Mouse (Mus musculus): Measurements from ENCODE around the gene Rnase1. TPM values are rescaled to one million over a fixed set of nuclear protein-coding genes. Genes with fewer than 3 reads are reported as not detected.
"Not testable (repeated sequence)": the region's sequence is repeated elsewhere in the genome, so short reads cannot be mapped to it uniquely, and the experiment has no call there.

The Rnase1 gene
- polyA plus RNA-seq, 1 experiment, result not detected

DNA sequence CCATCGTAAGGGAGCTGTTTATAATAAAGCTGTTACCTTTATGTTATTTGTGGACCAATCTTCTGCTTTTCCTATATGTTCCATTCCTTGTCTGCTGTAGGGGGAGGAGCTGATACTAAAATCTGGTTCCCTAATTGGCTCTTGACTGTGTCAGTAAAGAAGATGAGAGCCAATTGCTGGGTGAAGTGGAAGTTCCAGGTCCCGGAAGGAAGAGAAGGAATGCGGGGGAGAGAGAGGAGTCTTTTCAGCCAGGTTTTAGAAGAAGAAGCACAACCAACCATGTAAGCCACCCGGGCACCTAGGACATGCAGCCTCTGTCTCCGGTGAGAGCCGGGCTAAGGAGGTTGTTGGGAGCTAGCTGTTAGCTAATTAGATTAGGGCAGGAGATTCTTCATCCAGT is 20.9 kb downstream of the Rnase1 start:
- H3K4me3 ChIP-seq (ENCODE audit: insufficient read depth, low read depth, low read length), result no peak overlapping the region
- H3K27ac ChIP-seq (replicated peaks; ENCODE audit: low read depth, low read length), result no peak overlapping the region
- H3K4me1 ChIP-seq (ENCODE audit: control insufficient read depth, insufficient read depth, insufficient read length, low read length), result no peaks in the 10 kb centered on the region

DNA sequence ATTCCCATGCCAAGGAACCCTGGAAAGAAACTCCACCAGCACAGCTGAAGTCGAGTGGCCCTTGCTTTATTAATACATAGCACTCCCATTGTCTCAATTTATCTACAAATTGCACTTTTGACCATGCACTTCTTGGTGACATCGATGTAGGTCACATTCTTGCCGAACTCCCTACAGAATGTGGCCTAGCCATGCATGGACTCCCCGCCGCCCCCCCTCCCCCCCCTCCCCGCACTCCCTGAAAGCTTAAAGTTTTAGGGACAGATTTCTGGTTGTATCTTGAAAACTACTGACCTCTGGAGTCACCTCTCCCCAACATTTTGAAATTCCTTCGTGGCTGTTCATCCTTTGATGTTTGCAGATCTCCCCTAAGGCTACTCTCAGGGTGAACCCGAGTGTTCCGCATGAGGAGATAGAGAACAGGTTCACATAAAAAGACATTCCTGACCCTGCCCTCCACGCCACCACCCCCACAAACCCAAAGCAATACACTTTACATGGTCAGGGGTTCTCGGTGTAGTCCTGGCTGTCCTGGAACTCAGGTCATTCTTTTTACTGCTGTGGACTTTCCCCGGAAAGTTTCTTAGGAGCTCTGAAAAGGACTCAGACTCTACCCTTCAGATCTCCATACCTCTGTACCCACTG is 32.5 kb downstream of the Rnase1 start, which contains the start of gene Eddm3b:
TSS of gene Eddm3b (plus strand) at position 511 of the 645 bp plus-strand sequence.
- no peaks in the 10 kb centered on the region for H3K4me1 ChIP-seq (ENCODE audit: control insufficient read depth, insufficient read depth, insufficient read length, low read length)
- H3K4me3 ChIP-seq (ENCODE audit: insufficient read depth, low read depth, low read length), result no peak within 1 kb of the TSS
- no peak within 1 kb of the TSS for H3K27ac ChIP-seq (replicated peaks; ENCODE audit: low read depth, low read length)

DNA sequence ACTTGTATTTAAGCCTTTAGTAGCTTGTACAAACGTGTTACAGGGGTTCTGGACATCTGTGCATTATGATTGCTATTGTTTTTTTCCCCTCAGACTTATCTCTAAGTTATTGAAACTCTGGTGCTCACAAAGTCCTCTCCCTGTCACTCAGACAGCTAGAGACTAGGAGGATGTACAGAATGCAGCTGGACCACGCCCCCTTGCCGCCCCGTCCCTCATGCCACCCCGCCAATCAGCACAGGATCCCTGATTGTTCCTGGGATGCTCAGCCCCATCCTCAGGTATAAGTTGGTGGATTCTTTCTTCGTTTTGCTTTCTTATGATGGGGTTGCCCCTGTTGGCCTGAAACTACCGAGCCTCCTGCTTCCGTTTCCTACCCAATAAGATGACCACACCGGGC is 33.1 kb downstream of the Rnase1 start:
- Histone ChIP-seq H3K4me3 (ENCODE audit: insufficient read depth, low read depth, low read length) (no peak overlapping the region), H3K4me1 (ENCODE audit: control insufficient read depth, insufficient read depth, insufficient read length, low read length) (no peaks in the 10 kb centered on the region), H3K27ac (replicated peaks; ENCODE audit: low read depth, low read length) (no peak overlapping the region)

DNA sequence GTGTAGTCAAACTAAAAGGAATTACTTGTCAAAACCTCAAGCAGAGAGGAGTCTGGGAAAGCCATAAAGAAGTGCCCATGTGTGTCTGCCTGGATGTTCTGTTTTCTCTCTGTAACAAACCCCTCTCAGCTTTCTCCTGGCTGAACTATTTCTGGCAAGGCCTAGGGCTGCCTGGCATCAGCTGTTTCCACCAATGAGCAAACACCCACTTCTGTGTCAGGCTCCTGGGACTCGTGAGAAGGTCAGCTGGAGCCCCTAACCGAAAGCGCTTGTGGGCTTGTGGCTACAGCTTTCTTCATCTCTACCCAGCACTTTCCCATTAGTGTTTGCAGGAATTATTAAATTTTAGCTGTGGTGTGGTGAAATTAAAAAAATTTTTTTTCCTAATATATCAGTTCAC is 34.6 kb downstream of the Rnase1 start:
- Histone ChIP-seq H3K27ac (replicated peaks; ENCODE audit: low read depth, low read length) (no peak overlapping the region), H3K4me3 (ENCODE audit: insufficient read depth, low read depth, low read length) (no peak overlapping the region), H3K4me1 (ENCODE audit: control insufficient read depth, insufficient read depth, insufficient read length, low read length) (no peaks in the 10 kb centered on the region)

DNA sequence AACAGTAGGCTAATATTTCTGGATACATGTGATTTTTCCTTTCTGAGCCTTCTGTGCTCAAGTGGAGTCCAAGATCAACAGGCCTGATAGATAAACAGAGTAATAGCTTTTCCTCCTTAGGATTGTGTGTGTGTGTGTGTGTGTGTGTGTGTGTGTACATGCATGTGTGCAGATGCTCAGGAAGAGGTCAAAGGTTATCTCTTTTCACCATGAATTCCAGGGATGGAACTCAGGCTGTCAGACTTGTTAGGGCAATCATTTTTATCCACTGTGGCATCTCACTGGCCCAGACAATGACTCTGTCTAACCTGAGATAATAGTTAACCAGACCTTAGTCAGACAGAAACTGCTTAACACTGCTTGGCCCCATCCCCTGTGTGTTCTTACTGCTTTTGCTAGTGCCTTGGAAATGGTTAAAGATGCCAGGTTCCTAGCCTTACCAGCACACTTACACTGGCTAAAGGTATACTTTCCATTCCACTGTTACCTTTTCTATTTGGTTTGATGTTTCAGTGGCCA is 40.1 kb downstream of the Rnase1 start:
- H3K4me1 ChIP-seq (ENCODE audit: control insufficient read depth, insufficient read depth, insufficient read length, low read length), result no peaks in the 10 kb centered on the region
- no peak overlapping the region for H3K27ac ChIP-seq (replicated peaks; ENCODE audit: low read depth, low read length)
- H3K4me3 ChIP-seq (ENCODE audit: insufficient read depth, low read depth, low read length), result no peak overlapping the region

DNA sequence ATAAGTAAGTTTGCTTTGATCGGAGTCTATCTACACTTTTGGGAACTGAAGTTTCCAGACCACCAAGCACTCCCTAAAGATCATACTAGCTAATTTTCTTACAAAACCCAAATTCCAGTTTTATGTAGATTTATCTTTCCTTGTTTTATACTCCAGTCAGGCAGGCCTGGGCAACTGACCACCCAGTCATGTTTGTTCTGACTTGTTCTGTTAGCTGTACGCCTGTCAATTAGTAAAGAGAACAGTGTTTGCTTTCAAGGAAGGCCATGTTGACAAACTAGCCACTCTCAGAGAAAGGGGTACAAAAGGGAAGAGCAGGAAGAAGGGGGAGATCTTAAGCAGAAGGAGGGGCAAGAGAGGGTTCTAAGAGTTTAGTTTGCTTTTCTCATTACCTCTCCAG is 42.2 kb downstream of the Rnase1 start:
- Histone ChIP-seq H3K4me1 (ENCODE audit: control insufficient read depth, insufficient read depth, insufficient read length, low read length) (no peaks in the 10 kb centered on the region), H3K4me3 (ENCODE audit: insufficient read depth, low read depth, low read length) (no peak overlapping the region), H3K27ac (replicated peaks; ENCODE audit: low read depth, low read length) (no peak overlapping the region)

DNA sequence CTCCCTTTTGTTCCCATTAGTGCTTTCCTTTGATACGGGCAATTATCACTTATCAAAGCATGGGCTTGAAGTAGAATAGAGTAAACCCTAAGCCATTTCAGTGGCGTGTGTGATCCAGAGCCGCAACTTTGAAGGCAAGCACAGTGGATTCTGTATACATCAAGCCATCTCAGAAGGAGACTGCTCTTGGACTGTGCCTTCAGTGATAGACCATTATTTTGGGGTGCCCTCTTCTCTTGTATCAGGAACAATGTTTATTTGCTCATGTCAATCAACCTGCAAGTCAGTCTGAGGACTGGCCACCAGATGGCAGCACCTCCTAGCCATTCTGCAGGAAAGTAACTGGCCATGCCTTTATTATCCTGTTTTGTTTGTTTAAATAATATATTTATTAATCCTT is 43.4 kb downstream of the Rnase1 start:
- H3K27ac ChIP-seq (replicated peaks; ENCODE audit: low read depth, low read length), result no peak overlapping the region
- no peaks in the 10 kb centered on the region for H3K4me1 ChIP-seq (ENCODE audit: control insufficient read depth, insufficient read depth, insufficient read length, low read length)
- no peak overlapping the region for H3K4me3 ChIP-seq (ENCODE audit: insufficient read depth, low read depth, low read length)

DNA sequence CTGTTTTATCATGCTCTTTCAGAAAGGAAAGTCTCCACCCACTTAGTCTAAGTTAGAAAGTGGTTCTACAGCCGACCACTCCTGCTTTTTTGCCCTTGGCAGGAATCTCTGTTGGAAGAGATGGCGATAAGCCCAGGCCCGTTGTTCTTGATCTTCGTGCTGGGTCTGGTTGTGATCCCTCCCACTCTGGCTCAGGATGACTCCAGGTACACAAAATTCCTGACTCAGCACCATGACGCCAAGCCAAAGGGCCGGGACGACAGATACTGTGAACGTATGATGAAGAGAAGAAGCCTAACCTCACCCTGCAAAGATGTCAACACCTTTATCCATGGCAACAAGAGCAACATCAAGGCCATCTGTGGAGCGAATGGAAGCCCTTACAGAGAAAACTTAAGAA is 45.3 kb downstream of the Rnase1 start:
- Histone ChIP-seq H3K4me1 (ENCODE audit: control insufficient read depth, insufficient read depth, insufficient read length, low read length) (no peaks in the 10 kb centered on the region), H3K4me3 (ENCODE audit: insufficient read depth, low read depth, low read length) (no peak overlapping the region), H3K27ac (replicated peaks; ENCODE audit: low read depth, low read length) (no peak overlapping the region)

DNA sequence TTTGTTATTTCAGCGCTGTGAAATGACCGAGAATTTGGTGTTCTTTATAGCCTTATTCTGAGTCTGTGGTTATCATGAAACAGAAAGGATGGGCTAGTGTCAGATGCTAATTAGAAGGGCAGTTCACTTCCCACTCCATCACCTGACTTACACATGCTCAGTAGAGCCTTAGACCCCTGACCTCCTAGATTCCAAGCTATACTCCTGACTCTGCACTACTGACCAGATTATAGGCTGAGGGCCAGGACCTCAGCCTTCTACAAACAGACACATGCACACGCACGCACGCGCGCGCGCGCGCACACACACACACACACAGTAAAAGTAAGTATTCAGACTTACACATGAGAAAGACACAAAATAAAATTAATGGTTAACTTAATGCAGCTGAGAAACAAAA is 47.7 kb downstream of the Rnase1 start:
- H3K27ac ChIP-seq (replicated peaks; ENCODE audit: low read depth, low read length), result no peak overlapping the region
- H3K4me3 ChIP-seq (ENCODE audit: insufficient read depth, low read depth, low read length), result no peak overlapping the region

DNA sequence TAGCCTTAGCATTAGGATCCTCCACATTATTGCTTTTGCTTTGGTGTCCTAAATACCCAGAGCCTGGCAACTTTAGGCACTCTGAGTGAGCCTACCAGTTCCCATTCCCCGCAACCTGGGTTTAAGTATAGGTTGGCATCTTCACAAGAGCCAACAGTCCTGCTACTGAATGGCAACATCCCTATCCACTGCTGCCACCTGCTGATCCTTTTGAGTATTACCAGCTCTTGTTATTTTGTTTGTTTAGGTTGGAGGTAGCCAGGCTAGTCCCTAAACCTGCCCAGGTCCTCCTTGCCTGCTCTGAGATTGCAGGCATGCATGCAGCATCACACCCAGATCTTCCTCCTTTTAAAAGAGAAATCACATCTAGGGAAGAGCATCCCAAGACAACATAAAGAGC is 48.3 kb downstream of the Rnase1 start:
- H3K4me1 ChIP-seq (ENCODE audit: control insufficient read depth, insufficient read depth, insufficient read length, low read length); H3K4me3 ChIP-seq (ENCODE audit: insufficient read depth, low read depth, low read length); H3K27ac ChIP-seq (replicated peaks; ENCODE audit: low read depth, low read length): not testable (repeated sequence)

More for the DNA sequence above, 47.7 kb downstream of the Rnase1 start:
- no peaks in the 10 kb centered on the region for H3K4me1 ChIP-seq (ENCODE audit: control insufficient read depth, insufficient read depth, insufficient read length, low read length)

DNA sequence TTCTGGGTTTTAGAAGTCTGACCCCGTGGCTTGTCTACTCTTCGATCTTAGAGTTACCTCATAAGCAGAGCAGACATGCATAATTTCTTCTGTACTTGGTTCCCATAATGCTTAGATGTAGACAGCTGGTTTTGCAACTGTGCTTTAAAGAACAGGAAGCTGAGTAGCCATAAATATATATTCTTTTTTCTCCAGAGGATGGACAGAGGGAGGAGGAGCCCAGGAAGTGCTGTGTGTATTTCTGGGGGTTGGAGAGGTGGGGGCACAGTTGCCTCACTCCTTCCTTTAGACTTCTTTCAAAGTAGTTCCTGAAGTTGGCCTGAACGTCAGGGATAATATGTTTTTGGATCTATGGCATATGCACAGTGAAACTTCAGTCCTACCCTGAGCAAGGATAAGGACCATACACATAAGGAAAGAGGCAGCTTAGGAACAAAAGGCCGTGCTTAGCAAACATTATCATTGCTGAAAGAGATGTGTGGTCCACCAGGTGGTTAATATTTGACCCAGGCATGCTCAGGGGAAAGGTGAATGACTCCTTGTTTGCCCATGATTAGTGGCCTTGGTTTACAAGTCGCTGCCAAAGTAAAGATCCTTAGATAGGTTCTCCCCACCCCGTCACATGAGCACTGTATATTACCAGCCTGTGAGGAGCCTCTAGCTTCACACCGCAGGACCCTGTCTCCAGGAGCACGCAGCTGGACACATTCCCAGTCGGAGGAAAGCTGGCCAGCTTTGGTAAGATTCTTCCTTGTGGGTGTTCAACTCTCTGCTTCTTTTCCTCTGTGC is 50.7 kb downstream of the Rnase1 start:
- H3K4me3 ChIP-seq (ENCODE audit: insufficient read depth, low read depth, low read length), result no peak overlapping the region
- H3K4me1 ChIP-seq (ENCODE audit: control insufficient read depth, insufficient read depth, insufficient read length, low read length), result no peaks in the 10 kb centered on the region
- H3K27ac ChIP-seq (replicated peaks; ENCODE audit: low read depth, low read length), result peak overlapping the region; percentile 45; the same call in 1 of the 2 replicates

Other genes with a start within 250 kb of the Rnase1 start
- gene Klhl33, start 249.3 kb downstream of the Rnase1 start, polyA plus RNA-seq (2012; ENCODE audit: insufficient read depth, insufficient read length, missing spikeins), result 0.32 and 1.4 TPM in 2 replicates
- gene Osgep, start 221.9 kb downstream of the Rnase1 start, polyA plus RNA-seq (2012; ENCODE audit: insufficient read depth, insufficient read length, missing spikeins), result 59.2 and 66.9 TPM in 2 replicates
- 31.0 and 35.3 TPM in 2 replicates for gene Apex1, start 221.8 kb downstream of the Rnase1 start, polyA plus RNA-seq (2012; ENCODE audit: insufficient read depth, insufficient read length, missing spikeins)
- 44.2 and 46.1 TPM in 2 replicates for gene Pip4p1, start 215.9 kb downstream of the Rnase1 start, polyA plus RNA-seq (2012; ENCODE audit: insufficient read depth, insufficient read length, missing spikeins)
- 84.3 and 92.4 TPM in 2 replicates for gene Pnp, start 215.7 kb downstream of the Rnase1 start, polyA plus RNA-seq (2012; ENCODE audit: insufficient read depth, insufficient read length, missing spikeins)
- gene Gm49342, start 202.3 kb downstream of the Rnase1 start, polyA plus RNA-seq (2012; ENCODE audit: insufficient read depth, insufficient read length, missing spikeins), result 11.9 and 19.3 TPM in 2 replicates
- gene Pnp2, start 190.8 kb downstream of the Rnase1 start, polyA plus RNA-seq (2012; ENCODE audit: insufficient read depth, insufficient read length, missing spikeins), result 3.5 and 5.1 TPM in 2 replicates
- gene Rnase10, start 139.0 kb downstream of the Rnase1 start, polyA plus RNA-seq (2012; ENCODE audit: insufficient read depth, insufficient read length, missing spikeins), result 0.91 TPM in 1 of 2 replicates, not detected in the other
- not detected in 2 replicates for gene Rnase9, start 104.9 kb downstream of the Rnase1 start, polyA plus RNA-seq (2012; ENCODE audit: insufficient read depth, insufficient read length, missing spikeins)
- gene Rnase11, start 96.6 kb downstream of the Rnase1 start, polyA plus RNA-seq (2012; ENCODE audit: insufficient read depth, insufficient read length, missing spikeins), result not detected in 2 replicates
- not detected in 2 replicates for gene Rnase12, start 89.1 kb downstream of the Rnase1 start, polyA plus RNA-seq (2012; ENCODE audit: insufficient read depth, insufficient read length, missing spikeins)
- gene Olfr750, start 72.3 kb downstream of the Rnase1 start, polyA plus RNA-seq (2012; ENCODE audit: insufficient read depth, insufficient read length, missing spikeins), result not detected in 2 replicates
- 69.1 and 78.8 TPM in 2 replicates for gene Rnase4, start 55.7 kb downstream of the Rnase1 start, polyA plus RNA-seq (2012; ENCODE audit: insufficient read depth, insufficient read length, missing spikeins)
- gene Ang, start 55.6 kb downstream of the Rnase1 start, polyA plus RNA-seq (2012; ENCODE audit: insufficient read depth, insufficient read length, missing spikeins), result 2.1 and 8.7 TPM in 2 replicates
- not detected in 2 replicates for gene Eddm3b, start 32.4 kb downstream of the Rnase1 start, polyA plus RNA-seq (2012; ENCODE audit: insufficient read depth, insufficient read length, missing spikeins)
- 1.3 TPM in 1 of 2 replicates, not detected in the other for gene Rnase6, start 22.9 kb downstream of the Rnase1 start, polyA plus RNA-seq (2012; ENCODE audit: insufficient read depth, insufficient read length, missing spikeins)
- gene Rnase2b, start 15.5 kb upstream of the Rnase1 start, polyA plus RNA-seq (2012; ENCODE audit: insufficient read depth, insufficient read length, missing spikeins), result not detected in 2 replicates
- not detected in 2 replicates for gene Ang2, start 52.4 kb upstream of the Rnase1 start, polyA plus RNA-seq (2012; ENCODE audit: insufficient read depth, insufficient read length, missing spikeins)
- gene Ear14, start 56.6 kb upstream of the Rnase1 start, polyA plus RNA-seq (2012; ENCODE audit: insufficient read depth, insufficient read length, missing spikeins), result not detected in 2 replicates
- gene Rnase2a, start 109.3 kb upstream of the Rnase1 start, polyA plus RNA-seq (2012; ENCODE audit: insufficient read depth, insufficient read length, missing spikeins), result not detected in 2 replicates
- gene Gm7247, start 215.0 kb upstream of the Rnase1 start, polyA plus RNA-seq (2012; ENCODE audit: insufficient read depth, insufficient read length, missing spikeins), result not detected in 2 replicates

All from brown adipose tissue, adult 24 weeks (tissue).